Mouse (Mus musculus): Measurements from ENCODE around the gene Eml3. TPM values are rescaled to one million over a fixed set of nuclear protein-coding genes. Genes with fewer than 3 reads are reported as not detected.
A peak's percentile ranks its signal among the peaks of the same experiment; 100 is the strongest.

The Eml3 gene
- polyA plus RNA-seq, 1 experiment from 2014 or later: 19.0 TPM

DNA sequence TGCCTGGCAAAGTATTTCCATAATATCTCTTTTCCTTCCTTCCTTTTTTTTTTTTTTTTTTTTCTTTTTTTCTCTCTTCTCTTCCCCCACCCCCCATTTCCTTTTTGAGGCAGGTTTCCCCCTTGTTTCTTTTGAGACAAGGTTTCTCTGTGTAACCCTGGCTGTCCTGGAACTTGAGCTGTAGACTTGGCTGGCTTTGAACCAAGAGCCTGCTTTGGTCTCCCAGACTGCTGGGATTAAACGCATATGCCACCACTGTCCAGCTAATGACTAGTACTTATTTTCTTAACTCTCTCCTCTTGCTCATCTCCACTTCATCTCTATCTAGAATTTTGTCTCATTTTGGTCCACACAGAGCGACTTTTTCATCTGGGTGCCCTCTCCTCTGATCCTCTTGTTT is 13.7 kb downstream of the Eml3 start:
- no peaks in the 10 kb centered on the region for H3K9me3 ChIP-seq (ENCODE audit: low read depth, low read length)
- H3K4me2 ChIP-seq: peak overlapping the region; percentile 82
- peak overlapping the region; percentile 96 for H3K4me3 ChIP-seq (ENCODE audit: low read depth, low read length)
- ATAC-seq (ENCODE audit: insufficient read depth) (no peak), DNase-seq (peak; percentile 15)
- H3K4me1 ChIP-seq (ENCODE audit: insufficient read depth): peaks cover 15% of the 10 kb centered on the region
- H3K36me3 ChIP-seq (ENCODE audit: insufficient read depth): peaks cover 65% of the 10 kb centered on the region
- no peaks in the 10 kb centered on the region for H3K27me3 ChIP-seq (ENCODE audit: insufficient read depth, low read length)
- H3K9ac ChIP-seq: peak overlapping the region; percentile 99
- H3K27ac ChIP-seq (ENCODE audit: low read depth): peak overlapping the region; percentile 99; the same call in 1 of the 2 replicates
- WGBS: 49% methylated on average over 2 of the region's 2 CpGs
- no peak for TF ChIP-seq CTCF (IDR thresholded peaks at IDR 0.05; ENCODE audit: low read depth)

DNA sequence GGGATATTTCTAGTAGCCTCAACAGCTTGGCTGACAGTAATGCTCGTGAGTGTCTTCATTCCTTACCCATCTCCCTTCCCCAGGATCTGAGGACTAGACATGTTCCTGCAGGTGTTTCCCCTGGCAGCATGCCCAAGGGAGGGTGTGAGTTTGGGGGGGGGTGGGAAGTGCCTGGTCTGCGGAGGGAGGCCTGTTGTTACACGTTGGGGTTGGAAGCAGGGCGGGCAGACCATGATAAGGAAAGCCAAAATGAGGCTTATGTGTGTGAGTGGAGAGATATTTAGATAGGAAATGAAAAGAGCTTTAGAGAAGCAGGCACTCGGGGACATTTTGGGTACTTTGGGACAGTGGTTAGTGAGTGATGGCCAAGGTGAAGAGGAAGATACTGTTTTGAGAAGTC is 14.7 kb downstream of the Eml3 start:
- no peak for TF ChIP-seq CTCF (IDR thresholded peaks at IDR 0.05; ENCODE audit: low read depth)
- H3K4me1 ChIP-seq (ENCODE audit: insufficient read depth): peaks cover 15% of the 10 kb centered on the region
- peak overlapping the region; percentile 96 for H3K4me3 ChIP-seq (ENCODE audit: low read depth, low read length)
- H3K27ac ChIP-seq (ENCODE audit: low read depth): 0 out of 2 replicates have a peak overlapping the region, but pooled peaks have one; percentile 19
- 24% methylated on average over 5 of the region's 5 CpGs for WGBS
- H3K9me3 ChIP-seq (ENCODE audit: low read depth, low read length): no peaks in the 10 kb centered on the region
- peak overlapping the region; percentile 99 for H3K9ac ChIP-seq
- DNase-seq (peak; percentile 22), ATAC-seq (ENCODE audit: insufficient read depth) (no peak)
- peaks cover 65% of the 10 kb centered on the region for H3K36me3 ChIP-seq (ENCODE audit: insufficient read depth)
- H3K4me2 ChIP-seq: peak overlapping the region; percentile 82
- H3K27me3 ChIP-seq (ENCODE audit: insufficient read depth, low read length): no peaks in the 10 kb centered on the region

DNA sequence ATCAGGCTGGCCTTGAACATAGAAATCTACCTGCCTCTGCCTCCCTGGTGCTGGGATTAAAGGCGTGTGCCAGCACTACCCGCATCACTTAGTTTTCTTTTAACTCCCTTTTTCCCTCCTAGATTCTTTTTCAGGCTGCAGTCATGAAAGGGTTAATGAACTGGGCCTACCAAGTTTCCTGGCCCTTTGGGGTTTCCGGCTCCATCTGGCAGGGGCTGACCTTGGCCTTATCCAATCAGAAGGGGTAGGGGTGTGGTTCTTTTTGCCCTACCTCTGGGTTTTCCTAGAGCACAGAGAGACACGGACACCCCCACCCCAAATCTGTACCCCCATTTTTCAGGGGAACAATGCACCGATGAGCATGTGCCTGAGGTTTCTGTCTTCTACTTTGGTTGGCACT is 15.4 kb downstream of the Eml3 start:
- Histone ChIP-seq H3K36me3 (ENCODE audit: insufficient read depth) (peaks cover 62% of the 10 kb centered on the region), H3K9me3 (ENCODE audit: low read depth, low read length) (no peaks in the 10 kb centered on the region), H3K4me1 (ENCODE audit: insufficient read depth) (peaks cover 15% of the 10 kb centered on the region), H3K9ac (peak overlapping the region; percentile 37), H3K4me2 (peak overlapping the region; percentile 82), H3K4me3 (ENCODE audit: low read depth, low read length) (peak overlapping the region; percentile 26), H3K27me3 (ENCODE audit: insufficient read depth, low read length) (no peaks in the 10 kb centered on the region), H3K27ac (ENCODE audit: low read depth) (no peak overlapping the region)
- DNase-seq (peak; percentile 93), ATAC-seq (ENCODE audit: insufficient read depth) (no peak)
- TF ChIP-seq CTCF (IDR thresholded peaks at IDR 0.05; ENCODE audit: low read depth): no peak
- WGBS: 23% methylated on average over 5 of the region's 5 CpGs

DNA sequence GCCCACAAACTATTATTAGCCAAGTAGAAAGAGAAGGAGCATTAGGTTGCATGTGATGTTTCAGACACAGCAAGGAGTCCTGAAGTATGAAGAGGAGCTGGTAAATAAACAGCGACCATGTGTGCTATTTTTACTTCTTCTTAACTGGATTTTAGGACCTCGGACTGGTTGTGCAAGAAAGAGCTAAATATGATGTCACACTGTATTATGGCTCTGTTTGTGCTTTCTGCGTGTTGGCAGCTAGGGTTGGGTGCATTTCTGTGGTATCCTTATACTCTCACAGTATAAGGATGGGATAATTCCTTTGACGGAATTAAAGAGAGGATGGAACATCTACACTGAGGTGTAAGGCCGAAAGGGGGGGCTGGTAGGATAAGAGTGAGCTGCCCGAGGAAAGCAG is 15.9 kb downstream of the Eml3 start:
- WGBS: 71% methylated on average over 6 of the region's 6 CpGs
- Histone ChIP-seq H3K27me3 (ENCODE audit: insufficient read depth, low read length) (no peaks in the 10 kb centered on the region), H3K27ac (ENCODE audit: low read depth) (no peak overlapping the region), H3K4me1 (ENCODE audit: insufficient read depth) (peaks cover 15% of the 10 kb centered on the region), H3K4me2 (peak overlapping the region; percentile 82), H3K9ac (peak overlapping the region; percentile 37; the same call in 1 of the 2 replicates), H3K9me3 (ENCODE audit: low read depth, low read length) (no peaks in the 10 kb centered on the region), H3K4me3 (ENCODE audit: low read depth, low read length) (peak overlapping the region; percentile 26), H3K36me3 (ENCODE audit: insufficient read depth) (peaks cover 66% of the 10 kb centered on the region)
- no peak for TF ChIP-seq CTCF (IDR thresholded peaks at IDR 0.05; ENCODE audit: low read depth)
- ATAC-seq (ENCODE audit: insufficient read depth): no peak
- DNase-seq: no peak

DNA sequence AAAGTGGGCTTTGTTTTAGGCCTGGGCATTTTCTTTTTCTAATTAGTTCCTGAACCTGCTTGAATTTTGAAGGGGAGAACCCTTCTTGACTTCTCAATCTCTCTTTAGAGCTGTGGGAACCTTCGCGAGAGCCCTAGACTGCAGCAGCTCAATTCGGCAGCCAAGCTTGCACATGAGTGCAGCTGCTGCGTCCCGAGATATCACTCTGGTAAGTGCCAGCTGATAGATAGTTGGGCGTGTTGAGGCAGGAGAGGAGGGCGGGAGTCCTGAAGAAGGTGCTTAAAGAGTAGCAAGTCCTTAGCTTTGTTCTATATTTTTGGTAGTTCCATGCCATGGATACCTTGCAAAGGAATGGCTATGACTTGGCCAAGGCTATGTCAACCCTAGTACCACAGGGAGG is 17.6 kb downstream of the Eml3 start:
- Histone ChIP-seq H3K36me3 (ENCODE audit: insufficient read depth) (peaks cover 83% of the 10 kb centered on the region), H3K27me3 (ENCODE audit: insufficient read depth, low read length) (no peaks in the 10 kb centered on the region), H3K27ac (ENCODE audit: low read depth) (no peak overlapping the region), H3K9me3 (ENCODE audit: low read depth, low read length) (no peaks in the 10 kb centered on the region), H3K4me3 (ENCODE audit: low read depth, low read length) (no peak overlapping the region), H3K4me2 (no peak overlapping the region), H3K4me1 (ENCODE audit: insufficient read depth) (peaks cover 15% of the 10 kb centered on the region), H3K9ac (no peak overlapping the region)
- WGBS: 83% methylated on average over 7 of the region's 7 CpGs
- no peak for ATAC-seq (ENCODE audit: insufficient read depth)
- DNase-seq: no peak
- no peak for TF ChIP-seq CTCF (IDR thresholded peaks at IDR 0.05; ENCODE audit: low read depth)

DNA sequence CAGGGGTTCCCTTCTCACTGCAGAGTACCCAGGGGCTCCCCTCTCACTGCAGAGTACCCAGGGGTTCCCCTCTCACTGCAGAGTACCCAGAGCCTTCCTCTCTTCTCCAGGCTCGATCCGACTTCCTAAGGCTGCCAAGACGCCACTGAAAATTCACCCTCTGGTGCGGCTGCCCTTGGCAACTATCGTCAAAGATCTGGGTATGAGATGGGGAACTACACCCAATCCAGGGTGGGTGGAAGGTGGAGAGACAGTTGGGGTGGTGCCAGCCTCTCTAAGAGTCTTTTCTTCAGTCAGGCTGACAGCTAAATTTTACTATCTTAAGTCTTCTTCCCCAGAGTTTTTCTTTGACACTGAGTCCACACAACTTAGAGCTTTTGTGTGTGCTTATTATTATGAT is 20.8 kb downstream of the Eml3 start:
- no peak overlapping the region for H3K27ac ChIP-seq (ENCODE audit: low read depth)
- H3K4me1 ChIP-seq (ENCODE audit: insufficient read depth): no peaks in the 10 kb centered on the region
- no peak for DNase-seq
- H3K36me3 ChIP-seq (ENCODE audit: insufficient read depth): peaks cover 78% of the 10 kb centered on the region
- no peak for ATAC-seq (ENCODE audit: insufficient read depth)
- no peaks in the 10 kb centered on the region for H3K9me3 ChIP-seq (ENCODE audit: low read depth, low read length)
- no peak overlapping the region for H3K9ac ChIP-seq
- no peak overlapping the region for H3K4me3 ChIP-seq (ENCODE audit: low read depth, low read length)
- no peak overlapping the region for H3K4me2 ChIP-seq
- no peaks in the 10 kb centered on the region for H3K27me3 ChIP-seq (ENCODE audit: insufficient read depth, low read length)
- WGBS: 91% methylated on average over 5 of the region's 5 CpGs
- TF ChIP-seq CTCF (IDR thresholded peaks at IDR 0.05; ENCODE audit: low read depth): no peak

DNA sequence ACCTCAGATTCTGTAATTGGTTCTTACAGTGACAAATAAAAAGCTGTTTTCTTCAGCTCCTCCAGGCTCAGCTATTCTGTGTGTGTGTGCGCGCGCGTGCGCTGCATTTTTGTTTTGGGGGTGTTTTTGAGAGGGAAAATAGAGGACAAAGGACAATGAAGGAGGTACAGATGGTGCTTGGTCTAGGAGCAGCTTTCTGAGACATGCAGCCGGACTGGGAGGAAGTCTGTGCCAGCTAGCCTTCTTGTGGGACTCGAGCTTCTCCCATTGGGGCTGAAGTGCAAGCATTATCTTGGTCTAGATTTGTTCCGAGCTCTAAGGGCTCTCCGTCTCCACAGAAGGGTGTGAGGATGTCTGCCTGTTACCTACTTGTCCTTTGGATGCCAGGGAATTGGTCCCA is 22.9 kb downstream of the Eml3 start:
- ATAC-seq (ENCODE audit: insufficient read depth) (no peak), DNase-seq (no peak)
- peaks cover 75% of the 10 kb centered on the region for H3K36me3 ChIP-seq (ENCODE audit: insufficient read depth)
- WGBS: 89% methylated on average over 9 of the region's 9 CpGs
- no peak overlapping the region for H3K4me3 ChIP-seq (ENCODE audit: low read depth, low read length)
- H3K4me1 ChIP-seq (ENCODE audit: insufficient read depth): no peaks in the 10 kb centered on the region
- no peak for TF ChIP-seq CTCF (IDR thresholded peaks at IDR 0.05; ENCODE audit: low read depth)
- no peaks in the 10 kb centered on the region for H3K9me3 ChIP-seq (ENCODE audit: low read depth, low read length)
- H3K4me2 ChIP-seq: no peak overlapping the region
- no peak overlapping the region for H3K27ac ChIP-seq (ENCODE audit: low read depth)
- H3K9ac ChIP-seq: no peak overlapping the region
- no peaks in the 10 kb centered on the region for H3K27me3 ChIP-seq (ENCODE audit: insufficient read depth, low read length)

Data from lung, embryonic 14.5 days (tissue).